Mouse (Mus musculus) liver, postnatal 0 days (tissue): ENCODE measurements at regions not wholly inside any gene's neighbourhood (a gene's known extent, or its start where the extent isn't known, plus 50 kb on each side); places are given as distances from the start of the nearest gene placed in this dataset.

Experiments
- CTCF ChIP-seq: sonication (generic); IDR thresholded peaks from 2 replicates; pipeline ENCODE4 v1.5.1; 2016; ENCODE audit warnings: antibody characterized with exemption, low read depth
- EP300 ChIP-seq: IDR thresholded peaks from 2 replicates; pipeline ENCODE4 v1.6.1; 2016; ENCODE audit warnings: antibody characterized with exemption, low read depth, mild to moderate bottlenecking

- TF ChIP-seq CTCF (no peak), EP300 (no peak)
Observed at GRCm38 (mm10) chr2:169019037-169019436, 63.6 kb upstream of the Zfp64 start.
